Mouse (Mus musculus) kidney, embryonic 15.5 days (tissue): ENCODE results near the gene Mosmo. TPM values are rescaled to one million over a fixed set of nuclear protein-coding genes. Genes with fewer than 3 reads are reported as not detected.
"Not testable (repeated sequence)": the region's sequence is repeated elsewhere in the genome, so short reads cannot be mapped to it uniquely, and the experiment has no call there.

Source experiments
- ATAC-seq: fragments of 200-750 bp; cut with Nextera tagmentation; replicated peaks from 2 replicates; pipeline ENCODE4 v1.8.0; 2017; ENCODE audit warnings: moderate TSS enrichment; ENCODE audit not compliant: low FRiP score
- H3K27ac ChIP-seq: fragments of 300-500 bp; sonication (generic); 2 replicates; pipeline ENCODE4 v1.5.1; 2015; ENCODE audit warnings: mild to moderate bottlenecking, inconsistent platforms
- H3K27me3 ChIP-seq: fragments of 300-500 bp; sonication (generic); 2 replicates; pipeline ENCODE4 v1.6.1; 2015; ENCODE audit warnings: inconsistent platforms
- H3K36me3 ChIP-seq: fragments of 300-500 bp; sonication (generic); 2 replicates; pipeline ENCODE4 v1.6.1; 2015; ENCODE audit warnings: inconsistent platforms
- H3K4me1 ChIP-seq: fragments of 300-500 bp; sonication (generic); 2 replicates; pipeline ENCODE4 v1.6.1; 2015; ENCODE audit warnings: inconsistent platforms
- H3K4me2 ChIP-seq: fragments of 300-500 bp; sonication (generic); 2 replicates; pipeline ENCODE4 v1.6.1; 2015; ENCODE audit warnings: moderate library complexity, mild to moderate bottlenecking, inconsistent platforms
- H3K4me3 ChIP-seq: fragments of 300-500 bp; sonication (generic); replicated peaks from 2 replicates; pipeline ENCODE4 v1.5.1; 2015; ENCODE audit warnings: mild to moderate bottlenecking, inconsistent platforms
- H3K9ac ChIP-seq: fragments of 300-500 bp; sonication (generic); 2 replicates; pipeline ENCODE4 v1.6.1; 2015; ENCODE audit warnings: mild to moderate bottlenecking, inconsistent platforms
- H3K9me3 ChIP-seq: fragments of 300-500 bp; sonication (generic); replicated peaks from 2 replicates; pipeline ENCODE4 v1.6.1; 2016; ENCODE audit warnings: inconsistent platforms
- WGBS: fragments of 180-500 bp; shearing (Covaris S2); methylation state at CpG from one replicate; pipeline ENCODE4 v1.1.7; 2015; ENCODE audit warnings: mixed read lengths; 5-methylcytosine and 5-hydroxymethylcytosine counted together
- polyA plus RNA-seq: library from polyadenylated mRNA; unstranded; fragments of >200 nt; fragmentation: Nextera tagmentation; extraction: Ambion mirVana; gene quantifications from 2 replicates; pipeline ENCODE4 v1.2.1, GENCODE M21; 2015

Gene Mosmo
- polyA plus RNA-seq, 1 experiment from 2014 or later, result 13.3 TPM

- Histone ChIP-seq H3K27ac (no peak overlapping the region), H3K36me3 (no peaks in the 10 kb centered on the region), H3K4me2 (no peak overlapping the region), H3K4me1 (no peaks in the 10 kb centered on the region), H3K9ac (no peak overlapping the region), H3K4me3 (no peak overlapping the region), H3K9me3 (no peaks in the 10 kb centered on the region), H3K27me3 (no peaks in the 10 kb centered on the region)
- no peak for ATAC-seq
- WGBS, result 89% methylated on average over 2 of the region's 2 CpGs
Observed at GRCm38 (mm10) chr7:120712071-120712470, 34.7 kb downstream of the Mosmo start.

- 86% methylated on average over 2 of the region's 2 CpGs for WGBS
- Histone ChIP-seq H3K4me3 (no peak overlapping the region), H3K36me3 (no peaks in the 10 kb centered on the region), H3K27ac (no peak overlapping the region), H3K4me1 (0 out of 2 replicates have a peak, but pooled peaks cover 3% of the 10 kb centered on the region), H3K27me3 (no peaks in the 10 kb centered on the region), H3K9ac (no peak overlapping the region), H3K9me3 (no peaks in the 10 kb centered on the region), H3K4me2 (no peak overlapping the region)
- no peak for ATAC-seq
Observed at GRCm38 (mm10) chr7:120713225-120713624, 35.8 kb downstream of the Mosmo start.

- H3K4me3 ChIP-seq, ATAC-seq, H3K36me3 ChIP-seq, H3K9ac ChIP-seq, H3K27me3 ChIP-seq, H3K4me2 ChIP-seq, H3K9me3 ChIP-seq, H3K4me1 ChIP-seq, H3K27ac ChIP-seq: not testable (repeated sequence)
- WGBS, result 88% methylated on average over 11 of the region's 11 CpGs
Observed at GRCm38 (mm10) chr7:120713951-120714350, 36.5 kb downstream of the Mosmo start.

- no peak overlapping the region for H3K4me2 ChIP-seq
- WGBS, result 72% methylated on average over 2 of the region's 2 CpGs
- no peaks in the 10 kb centered on the region for H3K36me3 ChIP-seq
Observed at GRCm38 (mm10) chr7:120717261-120717660, 39.8 kb downstream of the Mosmo start.

DNA sequence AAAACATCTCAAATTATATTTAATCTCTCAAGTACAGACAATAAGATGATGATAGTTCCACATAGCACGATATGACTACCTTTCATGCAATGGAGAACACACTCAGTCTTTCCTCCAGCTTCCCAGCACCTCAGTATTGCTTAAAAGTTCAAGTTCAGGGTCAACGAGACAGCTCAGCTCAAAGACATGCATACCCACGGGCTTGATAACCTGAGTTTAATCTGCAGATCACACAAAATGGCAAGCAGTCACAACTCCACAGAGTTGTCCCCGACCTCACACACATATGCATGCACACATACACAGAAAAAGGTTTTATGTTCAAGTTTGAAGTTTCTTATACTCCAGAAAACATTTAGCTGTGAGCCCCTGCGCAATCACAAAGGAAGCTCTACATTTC lies 43.6 kb downstream of the Mosmo start:
- WGBS, result 91% methylated on average over 5 of the region's 5 CpGs
- no peak overlapping the region for H3K4me2 ChIP-seq

More at GRCm38 (mm10) chr7:120717261-120717660, 39.8 kb downstream of the Mosmo start:
- 0 out of 2 replicates have a peak, but pooled peaks cover 9% of the 10 kb centered on the region for H3K4me1 ChIP-seq
- H3K27ac ChIP-seq, result no peak overlapping the region
- no peaks in the 10 kb centered on the region for H3K9me3 ChIP-seq
- H3K9ac ChIP-seq, result no peak overlapping the region
- no peak overlapping the region for H3K4me3 ChIP-seq
- H3K27me3 ChIP-seq, result no peaks in the 10 kb centered on the region
- ATAC-seq, result no peak

DNA sequence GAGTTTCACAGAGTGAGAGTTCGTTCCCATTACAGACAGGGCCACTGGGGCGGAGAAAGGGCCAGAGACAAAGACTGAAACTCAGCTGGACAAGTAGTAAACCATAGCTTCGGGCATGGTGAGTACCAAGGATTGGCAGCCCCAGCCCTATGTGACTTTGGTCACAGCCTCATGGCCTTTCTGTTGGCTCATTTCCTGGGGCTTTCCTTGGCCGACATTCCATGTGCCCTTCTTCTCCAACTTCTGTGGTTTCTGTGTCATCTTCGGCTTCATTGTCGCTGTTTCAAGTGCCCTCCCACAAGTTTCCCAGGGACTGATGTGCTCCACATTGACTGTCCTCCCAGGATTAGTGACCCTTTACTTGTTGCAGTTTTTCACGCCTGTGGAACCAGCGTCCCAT lies 44.0 kb downstream of the Mosmo start:
- no peaks in the 10 kb centered on the region for H3K9me3 ChIP-seq
- H3K36me3 ChIP-seq, result peaks cover 6% of the 10 kb centered on the region
- no peak overlapping the region for H3K27ac ChIP-seq
- H3K27me3 ChIP-seq, result no peaks in the 10 kb centered on the region
- 0 out of 2 replicates have a peak, but pooled peaks cover 13% of the 10 kb centered on the region for H3K4me1 ChIP-seq
- ATAC-seq, result no peak
- no peak overlapping the region for H3K4me2 ChIP-seq
- no peak overlapping the region for H3K4me3 ChIP-seq
- WGBS, result 71% methylated on average over 8 of the region's 8 CpGs
- no peak overlapping the region for H3K9ac ChIP-seq

More for the DNA sequence above, 43.6 kb downstream of the Mosmo start:
- ATAC-seq, result no peak
- Histone ChIP-seq H3K9me3 (no peaks in the 10 kb centered on the region), H3K4me1 (0 out of 2 replicates have a peak, but pooled peaks cover 13% of the 10 kb centered on the region), H3K36me3 (peaks cover 2% of the 10 kb centered on the region), H3K9ac (no peak overlapping the region), H3K27me3 (no peaks in the 10 kb centered on the region), H3K27ac (no peak overlapping the region), H3K4me3 (no peak overlapping the region)

GRCm38 (mm10) chr7:120722063-120722462 lies 44.6 kb downstream of the Mosmo start:
- H3K9ac ChIP-seq, result no peak overlapping the region
- H3K4me2 ChIP-seq, result no peak overlapping the region
- H3K36me3 ChIP-seq, result peaks cover 6% of the 10 kb centered on the region
- ATAC-seq, result no peak
- no peaks in the 10 kb centered on the region for H3K27me3 ChIP-seq
- 0 out of 2 replicates have a peak, but pooled peaks cover 13% of the 10 kb centered on the region for H3K4me1 ChIP-seq
- H3K27ac ChIP-seq, result no peak overlapping the region
- WGBS, result 89% methylated on average over 4 of the region's 4 CpGs
- H3K9me3 ChIP-seq, result no peaks in the 10 kb centered on the region
- no peak overlapping the region for H3K4me3 ChIP-seq

DNA sequence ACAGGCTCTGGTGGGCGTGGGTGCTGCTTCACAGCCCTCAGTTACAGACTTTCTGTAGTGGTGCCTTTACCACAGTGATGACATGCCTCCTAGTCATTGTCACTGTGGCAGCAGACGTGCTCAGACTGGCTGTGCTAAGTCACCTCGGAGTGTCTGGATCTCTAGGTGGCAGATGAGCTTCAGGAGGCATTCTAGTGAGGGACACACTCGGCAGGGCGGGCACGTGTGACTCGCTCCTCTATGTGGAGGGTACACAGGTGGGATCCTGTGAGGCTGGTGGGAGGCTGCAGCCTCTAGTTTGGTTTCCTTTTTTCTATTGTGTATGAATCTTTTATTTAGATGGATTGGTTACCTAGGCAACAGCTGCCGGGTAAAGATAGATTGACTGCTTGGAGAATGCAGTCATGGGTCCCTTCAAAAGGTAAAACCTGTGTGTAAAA lies 45.4 kb downstream of the Mosmo start:
- 84% methylated on average over 8 of the region's 8 CpGs for WGBS
- H3K9me3 ChIP-seq, result no peaks in the 10 kb centered on the region
- no peak overlapping the region for H3K27ac ChIP-seq

GRCm38 (mm10) chr7:120727581-120727980 lies 50.2 kb downstream of the Mosmo start:
- 87% methylated on average over 3 of the region's 3 CpGs for whole genome bisulfite sequencing
- Histone ChIP-seq H3K9ac (no peak overlapping the region), H3K4me3 (no peak overlapping the region), H3K9me3 (no peaks in the 10 kb centered on the region), H3K36me3 (peaks cover 32% of the 10 kb centered on the region), H3K4me1 (0 out of 2 replicates have a peak, but pooled peaks cover 4% of the 10 kb centered on the region), H3K27me3 (no peaks in the 10 kb centered on the region), H3K27ac (no peak overlapping the region), H3K4me2 (no peak overlapping the region)
- no peak; the same call in 1 of the 2 replicates for ATAC-seq

More for the DNA sequence above, 45.4 kb downstream of the Mosmo start:
- H3K4me3 ChIP-seq, result no peak overlapping the region
- no peak for ATAC-seq
- H3K9ac ChIP-seq, result no peak overlapping the region
- no peak overlapping the region for H3K4me2 ChIP-seq
- peaks cover 7% of the 10 kb centered on the region for H3K36me3 ChIP-seq
- 0 out of 2 replicates have a peak, but pooled peaks cover 13% of the 10 kb centered on the region for H3K4me1 ChIP-seq
- no peaks in the 10 kb centered on the region for H3K27me3 ChIP-seq

DNA sequence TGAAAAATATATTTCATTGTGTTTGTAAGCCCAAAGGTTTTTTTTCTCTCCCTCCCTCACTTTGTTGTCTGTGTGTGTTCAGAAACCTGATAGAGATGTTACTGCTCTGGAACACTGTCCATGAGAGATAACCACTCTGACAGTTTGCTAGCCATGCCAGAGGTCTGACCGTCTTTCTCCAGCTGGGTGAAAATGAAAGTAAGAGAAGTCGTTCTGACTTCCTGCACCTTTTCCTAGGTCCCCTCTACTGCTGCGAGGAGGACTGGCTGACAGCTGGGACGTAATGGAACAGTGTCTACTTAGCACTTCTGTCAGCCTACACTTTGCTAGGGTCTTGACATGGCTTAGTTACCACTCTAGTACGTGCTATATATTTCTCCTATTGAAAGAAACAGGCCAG lies 52.2 kb downstream of the Mosmo start:
- Histone ChIP-seq H3K4me3 (no peak overlapping the region), H3K27me3 (no peaks in the 10 kb centered on the region), H3K9ac (no peak overlapping the region), H3K4me2 (no peak overlapping the region), H3K4me1 (no peaks in the 10 kb centered on the region), H3K36me3 (peaks cover 33% of the 10 kb centered on the region), H3K27ac (no peak overlapping the region), H3K9me3 (no peaks in the 10 kb centered on the region)
- no peak for ATAC-seq
- WGBS, result 63% methylated on average over 5 of the region's 5 CpGs

GRCm38 (mm10) chr7:120732906-120733305 lies 55.5 kb downstream of the Mosmo start:
- Histone ChIP-seq H3K27ac (no peak overlapping the region), H3K9ac (no peak overlapping the region), H3K4me2 (no peak overlapping the region), H3K4me3 (no peak overlapping the region), H3K4me1 (no peaks in the 10 kb centered on the region), H3K36me3 (peaks cover 29% of the 10 kb centered on the region; the same call in 1 of the 2 replicates), H3K27me3 (no peaks in the 10 kb centered on the region), H3K9me3 (no peaks in the 10 kb centered on the region)
- peak; percentile 69; the same call in 1 of the 2 replicates for ATAC-seq
- 70% methylated on average over 7 of the region's 7 CpGs for WGBS

DNA sequence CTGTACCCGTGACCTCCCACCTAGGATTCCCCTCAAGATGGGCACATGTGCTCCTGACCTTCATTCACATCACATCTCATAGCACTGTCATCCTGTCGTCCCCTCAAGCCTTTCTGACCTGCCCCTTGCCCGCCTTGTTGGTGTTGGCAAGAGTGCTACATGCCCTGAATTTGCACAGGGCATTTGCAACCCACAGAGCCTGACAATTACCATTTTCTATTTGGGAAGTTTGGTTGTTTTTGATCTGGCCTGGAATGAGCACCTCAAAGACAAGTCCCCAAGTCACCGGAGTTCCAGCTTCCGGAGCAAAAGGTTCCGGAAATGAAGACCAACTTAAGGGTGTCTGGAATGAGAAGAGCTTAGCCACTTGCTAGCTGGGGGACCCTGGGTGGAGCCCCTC lies 61.6 kb downstream of the Mosmo start, which contains the start of gene Vwa3a:
TSS of gene Vwa3a (plus strand) at position 301 of the 400 bp plus-strand sequence.
- Histone ChIP-seq H3K36me3 (0 out of 2 replicates have a peak, but pooled peaks cover 4% of the 10 kb centered on the region), H3K9ac (no peak within 1 kb of the TSS), H3K4me3 (no peak within 1 kb of the TSS), H3K9me3 (no peaks in the 10 kb centered on the region), H3K4me2 (no peak within 1 kb of the TSS), H3K27ac (no peak within 1 kb of the TSS), H3K27me3 (no peaks in the 10 kb centered on the region), H3K4me1 (peaks cover 10% of the 10 kb centered on the region)
- 78% methylated on average over 6 of the region's 6 CpGs for WGBS
- ATAC-seq, result no peak
